Mouse (Mus musculus): ENCODE results near the gene Stra8. TPM values are rescaled to one million over a fixed set of nuclear protein-coding genes. Genes with fewer than 3 reads are reported as not detected.

The Stra8 gene
- polyA plus RNA-seq, 1 experiment = not detected

- no peak for TF ChIP-seq GATA1 (IDR thresholded peaks at IDR 0.05; ENCODE audit: low read length)
Measured at GRCm38 (mm10) chr6:34913341-34914040, 6.5 kb upstream of the Stra8 start.

- TF ChIP-seq GATA1 (IDR thresholded peaks at IDR 0.05; ENCODE audit: low read length) = no peak
Measured at GRCm38 (mm10) chr6:34914462-34914861, 5.5 kb upstream of the Stra8 start.

DNA sequence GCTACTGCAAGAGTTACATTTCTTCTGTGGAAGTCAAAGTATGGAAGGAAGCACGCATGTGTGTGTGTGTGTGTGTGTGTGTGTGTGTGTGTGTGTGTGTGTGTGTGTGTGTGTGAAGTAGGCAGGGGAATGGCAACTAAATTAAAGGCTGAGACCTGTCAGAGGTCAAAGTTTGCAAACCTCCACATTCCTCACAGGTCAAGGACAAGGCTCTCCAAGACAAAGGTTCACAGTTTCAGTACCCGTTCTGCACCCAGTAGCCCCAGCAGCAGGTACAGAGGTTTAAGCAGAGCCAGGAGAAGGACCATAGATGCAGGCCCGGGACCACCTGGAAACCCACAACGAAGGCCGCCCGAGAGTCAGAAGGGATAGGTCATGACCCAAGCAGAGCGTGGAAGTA is 817 bp upstream of the Stra8 start:
- no peak for TF ChIP-seq GATA1 (IDR thresholded peaks at IDR 0.05; ENCODE audit: low read length)

GRCm38 (mm10) chr6:34920631-34921030 is 668 bp downstream of the Stra8 start:
- no peak for TF ChIP-seq GATA1 (IDR thresholded peaks at IDR 0.05; ENCODE audit: low read length)

- TF ChIP-seq GATA1 (IDR thresholded peaks at IDR 0.05; ENCODE audit: low read length) = no peak
Measured at GRCm38 (mm10) chr6:34921941-34922340, 2.0 kb downstream of the Stra8 start.

- no peak for TF ChIP-seq GATA1 (IDR thresholded peaks at IDR 0.05; ENCODE audit: low read length)
Measured at GRCm38 (mm10) chr6:34927156-34927555, 7.2 kb downstream of the Stra8 start.

DNA sequence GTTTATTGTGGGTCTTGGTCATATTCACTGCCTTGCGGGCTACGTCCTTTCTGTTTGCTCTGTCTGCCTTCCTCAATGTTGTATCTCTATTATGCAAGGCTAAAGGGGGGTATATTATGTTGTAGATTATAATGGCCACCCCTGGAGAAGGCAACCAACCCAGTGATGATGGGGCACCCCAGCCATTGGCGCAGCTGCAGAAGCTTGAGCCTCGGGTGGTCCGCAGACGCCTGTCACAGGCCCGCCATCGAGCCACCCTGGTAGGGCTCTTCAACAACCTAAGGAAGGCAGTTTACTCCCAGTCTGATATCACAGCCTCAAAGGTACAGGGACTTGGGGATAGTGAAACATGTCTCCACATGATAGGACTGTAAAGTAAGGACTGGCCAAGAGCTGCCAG is 7.6 kb downstream of the Stra8 start:
- TF ChIP-seq GATA1 (IDR thresholded peaks at IDR 0.05; ENCODE audit: low read length) = no peak

DNA sequence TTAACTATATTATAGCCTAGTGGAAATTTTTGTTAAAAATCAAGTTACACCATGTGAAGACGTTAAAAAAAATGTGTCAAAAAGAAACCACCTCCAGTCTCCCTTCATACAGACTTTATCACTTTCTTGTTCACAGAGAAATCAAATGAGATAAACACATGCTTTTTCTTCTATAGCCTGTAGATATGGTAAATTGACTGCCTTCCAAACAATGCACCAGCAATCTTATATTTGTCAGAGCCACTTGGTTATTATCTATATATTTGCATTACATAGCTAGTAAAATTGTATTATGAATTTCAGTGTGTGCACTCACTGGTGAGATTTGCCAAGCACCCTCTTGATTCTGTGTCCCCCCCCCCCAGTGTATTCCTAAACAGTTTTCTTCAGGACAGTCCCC is 12.7 kb downstream of the Stra8 start:
- no peak for TF ChIP-seq GATA1 (IDR thresholded peaks at IDR 0.05; ENCODE audit: low read length)

- no peak for TF ChIP-seq GATA1 (IDR thresholded peaks at IDR 0.05; ENCODE audit: low read length)
Measured at GRCm38 (mm10) chr6:34936743-34937142, 16.8 kb downstream of the Stra8 start.

GRCm38 (mm10) chr6:34938280-34938928 is 18.4 kb downstream of the Stra8 start:
- TF ChIP-seq GATA1 (IDR thresholded peaks at IDR 0.05; ENCODE audit: low read length) = no peak

- no peak for TF ChIP-seq GATA1 (IDR thresholded peaks at IDR 0.05; ENCODE audit: low read length)
Measured at GRCm38 (mm10) chr6:34938929-34939325, 19.0 kb downstream of the Stra8 start.

- no peak for TF ChIP-seq GATA1 (IDR thresholded peaks at IDR 0.05; ENCODE audit: low read length)
Measured at GRCm38 (mm10) chr6:34939451-34939850, 19.5 kb downstream of the Stra8 start.

- no peak for TF ChIP-seq GATA1 (IDR thresholded peaks at IDR 0.05; ENCODE audit: low read length)
Measured at GRCm38 (mm10) chr6:34941496-34941895, 21.5 kb downstream of the Stra8 start.

GRCm38 (mm10) chr6:34942446-34942845 is 22.5 kb downstream of the Stra8 start:
- no peak for TF ChIP-seq GATA1 (IDR thresholded peaks at IDR 0.05; ENCODE audit: low read length)

DNA sequence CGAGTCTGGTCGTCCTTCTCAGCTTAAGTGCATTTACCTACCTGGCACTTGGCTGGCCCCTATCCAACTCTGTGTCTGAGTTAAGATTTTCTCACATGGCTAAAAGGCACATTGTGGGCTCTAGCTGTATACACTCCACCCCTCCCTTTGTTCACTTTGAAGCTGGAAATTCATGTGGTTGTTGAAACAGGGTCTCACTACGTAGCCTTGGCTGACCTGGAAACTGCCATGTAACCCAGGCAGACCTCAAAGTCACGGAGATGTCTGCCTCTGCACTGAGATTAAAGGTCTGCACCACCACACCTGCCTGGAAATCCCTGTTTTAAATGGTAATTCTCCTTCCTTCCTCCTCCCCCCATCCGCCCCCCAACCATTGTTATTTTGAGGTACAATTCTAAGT is 23.5 kb downstream of the Stra8 start:
- TF ChIP-seq GATA1 (IDR thresholded peaks at IDR 0.05; ENCODE audit: low read length) = no peak

GRCm38 (mm10) chr6:34946486-34947079 is 26.6 kb downstream of the Stra8 start:
- no peak for TF ChIP-seq GATA1 (IDR thresholded peaks at IDR 0.05; ENCODE audit: low read length)

DNA sequence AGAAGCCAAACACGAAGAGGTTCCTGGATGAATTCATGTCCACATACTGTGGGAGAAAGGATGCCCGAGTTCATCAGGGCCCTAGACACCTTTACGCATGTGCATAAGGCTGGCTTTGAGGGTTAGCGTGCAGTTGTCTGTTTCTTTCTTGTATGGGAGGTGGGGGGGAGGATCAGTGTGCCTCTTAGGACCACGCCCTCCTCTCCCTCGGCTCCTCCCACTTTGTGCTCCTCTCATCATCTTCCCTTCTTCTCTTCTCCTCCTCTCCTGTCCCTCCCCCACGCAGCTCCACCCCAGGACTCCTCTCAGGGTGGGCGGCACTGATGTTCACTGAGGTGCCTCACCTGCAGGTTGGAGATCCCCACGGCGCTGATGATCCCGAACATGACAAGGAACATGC is 28.5 kb downstream of the Stra8 start:
- TF ChIP-seq GATA1 (IDR thresholded peaks at IDR 0.05; ENCODE audit: low read length) = no peak

Measured in G1E-ER4 (cell line).